Mouse (Mus musculus) left cerebral cortex, postnatal 36 days (tissue): ENCODE results near the gene Akap14. TPM values are rescaled to one million over a fixed set of nuclear protein-coding genes. Genes with fewer than 3 reads are reported as not detected.

Experiments
- DNase-seq, 2 experiments: peaks; one replicate each; pipeline ENCODE4 v3.0.0; 2021 to 2022; ENCODE audit warnings: low spot score in 2 of 2, mixed read lengths in 1 of 2
- intact Hi-C: fragments of 180-260 bp; cut with DNase I; formaldehyde crosslinking; loops from one replicate; pipeline ENCODE4 v1.15.1; 2025
- total RNA-seq, 2 experiments: library from RNA; stranded (reverse); gene quantifications; 2 replicates each; pipeline ENCODE4 v1.2.3; 2021

Akap14 gene
- total RNA-seq, 2 experiments from 2014 or later = not detected

DNA sequence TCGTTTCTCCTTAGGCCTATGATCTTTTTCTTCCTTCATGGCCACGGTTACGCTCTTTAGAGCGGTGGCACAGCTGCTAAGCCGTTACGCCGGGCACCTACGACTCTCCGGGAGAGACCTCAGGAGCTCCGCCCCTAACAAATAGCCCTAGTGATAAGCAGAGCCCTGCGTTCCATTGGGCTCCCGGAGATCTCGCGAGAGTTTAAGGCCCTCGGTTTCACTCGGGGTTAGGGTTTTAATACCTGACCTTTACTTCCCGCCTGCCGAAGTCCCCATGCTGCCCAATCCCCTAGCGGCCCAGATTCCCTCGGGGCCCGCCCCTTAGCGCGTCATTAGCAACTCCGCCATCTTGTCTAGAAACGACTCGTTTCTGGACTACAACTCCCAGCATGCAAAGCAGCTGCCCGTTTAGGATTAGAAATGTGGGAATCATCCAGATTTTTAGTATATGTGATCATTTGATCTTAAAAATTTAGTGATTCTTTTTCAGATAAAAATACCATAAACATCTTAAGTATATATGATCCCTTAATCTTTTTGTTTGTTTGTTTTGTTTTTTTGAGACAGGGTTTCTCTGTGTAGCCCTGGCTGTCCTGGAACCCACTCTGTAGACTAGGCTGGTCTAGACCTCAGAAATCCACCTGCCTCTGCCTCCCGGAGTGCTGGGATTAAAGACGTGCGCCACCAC is 58.3 kb downstream of the Akap14 start, which contains the start of gene Upf3b:
Gene Upf3b, minus strand, starts transcription at position 130 of the 688 bp plus-strand sequence.
- DNase-seq = peak; percentile 83 to 85
- intact Hi-C loops = loop anchor here (2.0 kb wide), 1 partner anchor 16 kb away; the partner anchor contains the start of gene Nkap

DNA sequence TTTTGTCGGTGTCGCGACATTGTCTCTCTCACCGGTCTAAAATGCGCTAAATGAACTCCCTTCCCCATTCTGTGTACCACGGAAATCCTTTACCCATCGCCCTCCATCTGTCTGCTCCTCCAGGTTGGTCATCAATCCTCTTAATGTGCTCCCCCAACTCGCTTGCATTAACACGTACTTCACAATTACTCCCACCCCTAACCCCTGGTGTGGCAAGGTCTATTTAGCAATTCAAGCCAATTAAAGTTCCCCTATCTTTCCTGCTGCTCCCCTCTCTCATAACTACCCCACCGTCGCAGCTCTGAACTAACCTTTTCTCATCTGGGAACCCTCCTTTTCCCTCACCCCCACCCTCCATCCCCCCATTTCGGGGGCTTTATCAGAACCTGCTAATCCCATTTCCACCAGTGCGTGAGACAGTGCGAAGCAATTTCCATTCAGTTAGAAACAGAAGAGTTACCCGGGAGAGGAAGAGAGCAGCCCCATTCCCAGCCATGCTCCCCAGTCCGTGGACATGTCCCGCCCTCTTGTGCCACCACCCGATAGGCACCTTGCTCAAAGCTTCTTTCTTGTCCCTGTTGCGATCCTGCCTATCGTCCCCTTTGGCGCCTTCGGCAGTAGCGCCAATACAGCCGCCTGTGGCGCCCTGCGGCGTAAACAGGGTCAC is 59.0 kb downstream of the Akap14 start:
- intact Hi-C loops = loop anchor here (2.0 kb wide), 1 partner anchor 17 kb away; the partner anchor contains the start of gene Nkap
- DNase-seq = no peak

DNA sequence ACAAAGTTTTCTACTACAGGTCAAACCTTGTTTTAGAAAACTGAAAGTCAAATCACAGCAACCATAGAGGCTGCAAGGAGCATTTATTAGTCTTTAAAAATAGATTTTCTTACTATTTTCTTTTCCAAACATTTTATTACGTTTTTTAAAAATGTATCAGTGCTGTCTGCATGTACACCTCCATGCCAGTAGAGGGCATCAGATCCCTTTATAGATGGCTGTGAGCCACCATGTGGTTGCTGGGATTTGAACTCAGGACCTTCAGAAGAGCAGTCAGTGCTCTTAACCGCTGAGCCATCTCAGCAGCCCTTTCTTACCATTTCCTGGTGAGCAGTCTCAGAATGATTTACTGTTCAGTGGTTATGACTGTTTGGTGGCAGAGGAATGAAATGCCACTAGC is 64.8 kb downstream of the Akap14 start:
- DNase-seq = no peak
- intact Hi-C loops = no loop called here

Other genes starting within 250 kb of the Akap14 start
- gene Sept6, start 177.0 kb downstream of the Akap14 start, total RNA-seq = 10 to 100 TPM; 57.4 to 68.4 TPM
- gene Sowahd, start 120.0 kb downstream of the Akap14 start, total RNA-seq = not detected
- gene Rpl39, start 83.4 kb downstream of the Akap14 start, total RNA-seq = 100 to 1,000 TPM; 236 to 243 TPM
- 10 to 100 TPM; 12.8 to 21.5 TPM for gene Upf3b, start 58.5 kb downstream of the Akap14 start, total RNA-seq
- 10 to 100 TPM; 11.3 to 14.1 TPM for gene Nkap, start 42.0 kb downstream of the Akap14 start, total RNA-seq
- 100 to 1,000 TPM; 191 to 222 TPM for gene Ndufa1, start 22.3 kb upstream of the Akap14 start, total RNA-seq
- 1 to 10 TPM; 7.5 to 7.6 TPM for gene Rnf113a1, start 22.4 kb upstream of the Akap14 start, total RNA-seq
- not detected for gene Gm9, start 42.2 kb upstream of the Akap14 start, total RNA-seq
- not detected for gene Rhox1, start 53.4 kb upstream of the Akap14 start, total RNA-seq
- gene Rhox2a, start 76.1 kb upstream of the Akap14 start, total RNA-seq = not detected
- not detected for gene Rhox3a, start 81.1 kb upstream of the Akap14 start, total RNA-seq
- gene Rhox4a, start 96.5 kb upstream of the Akap14 start, total RNA-seq = not detected
- gene Rhox3a2, start 211.2 kb upstream of the Akap14 start, total RNA-seq = not detected
- gene Rhox4a2, start 222.0 kb upstream of the Akap14 start, total RNA-seq = not detected
- not detected for gene Rhox2b, start 243.2 kb upstream of the Akap14 start, total RNA-seq